Mouse (Mus musculus) thymus, adult 18-20 months (tissue): Measurements from ENCODE around the gene Rbp7.

Source experiments
- DNase-seq, 2 experiments: peaks; one replicate each; pipeline ENCODE4 v3.0.0; 2022; ENCODE audit warnings: mixed read lengths in 2 of 2

Rbp7 gene

GRCm38 (mm10) chr4:149404640-149405465 lies 49.9 kb downstream of the Rbp7 start:
- DNase-seq = no peak

- no peak for DNase-seq
These were observed 51.7 kb downstream of the Rbp7 start for GRCm38 (mm10) chr4:149403037-149403436.

- no peak for DNase-seq
These were observed 53.2 kb downstream of the Rbp7 start for GRCm38 (mm10) chr4:149401591-149401982.

GRCm38 (mm10) chr4:149400878-149401590 lies 53.7 kb downstream of the Rbp7 start:
- DNase-seq = peak in 1 of 2 experiments; percentile 29
